Mouse (Mus musculus) erythroblast, embryonic 14.5 days (primary cell): ENCODE results near the gene Pkp2.

Experiments used
- GATA1 ChIP-seq: IDR thresholded peaks from 2 replicates; pipeline ENCODE4 v1.6.1; 2012; ENCODE audit warnings: low read length, inconsistent platforms, mixed read lengths
- TAL1 ChIP-seq: IDR thresholded peaks from 3 replicates; pipeline ENCODE4 v1.6.1; 2012; ENCODE audit warnings: low read length, inconsistent platforms, mixed read lengths

DNA sequence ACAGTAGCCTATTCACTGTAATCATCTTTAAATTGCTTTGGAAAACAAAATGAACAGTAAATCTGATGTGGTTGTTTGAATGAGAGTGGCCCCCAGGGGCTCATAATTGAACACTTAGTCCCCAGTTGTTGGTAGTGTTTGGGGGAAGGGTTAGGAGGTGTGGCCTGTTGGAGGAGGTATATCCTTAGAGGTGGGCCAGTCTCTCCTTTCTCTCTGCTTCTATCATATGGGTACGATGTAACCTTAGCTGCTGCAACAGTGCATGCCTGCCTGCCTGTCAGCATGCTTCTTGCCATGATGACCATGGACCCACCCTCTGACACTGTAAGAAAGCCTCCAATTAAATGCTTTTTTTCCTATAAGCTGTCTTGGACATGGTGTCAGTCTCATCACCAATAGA is 9.5 kb downstream of the Pkp2 start:
- TF ChIP-seq TAL1 = no peak
- TF ChIP-seq GATA1 = no peak
